Mouse (Mus musculus): ENCODE data around the gene Ccl26. TPM values are rescaled to one million over a fixed set of nuclear protein-coding genes. Genes with fewer than 3 reads are reported as not detected.

Gene Ccl26
- polyA plus RNA-seq, 1 experiment from 2014 or later: not detected

Other genes with a start within 250 kb of the Ccl26 start
- gene Fkbp6, start 213.5 kb downstream of the Ccl26 start, polyA plus RNA-seq (2016; fragmentation: Nextera tagmentation; extraction: Ambion mirVana): not detected in 2 replicates
- gene Trim50, start 210.3 kb downstream of the Ccl26 start, polyA plus RNA-seq (2016; fragmentation: Nextera tagmentation; extraction: Ambion mirVana): not detected in 2 replicates
- 47.9 and 48.0 TPM in 2 replicates for gene Nsun5, start 193.6 kb downstream of the Ccl26 start, polyA plus RNA-seq (2016; fragmentation: Nextera tagmentation; extraction: Ambion mirVana)
- 20.1 and 20.3 TPM in 2 replicates for gene Pom121, start 169.0 kb downstream of the Ccl26 start, polyA plus RNA-seq (2016; fragmentation: Nextera tagmentation; extraction: Ambion mirVana)
- gene Hip1, start 18.4 kb downstream of the Ccl26 start, polyA plus RNA-seq (2016; fragmentation: Nextera tagmentation; extraction: Ambion mirVana): 64.6 and 66.1 TPM in 2 replicates
- 0.75 and 0.86 TPM in 2 replicates for gene Ccl24, start 9.5 kb upstream of the Ccl26 start, polyA plus RNA-seq (2016; fragmentation: Nextera tagmentation; extraction: Ambion mirVana)
- gene Rhbdd2, start 69.0 kb upstream of the Ccl26 start, polyA plus RNA-seq (2016; fragmentation: Nextera tagmentation; extraction: Ambion mirVana): 52.6 and 59.7 TPM in 2 replicates
- 97.3 and 103 TPM in 2 replicates for gene Por, start 106.5 kb upstream of the Ccl26 start, polyA plus RNA-seq (2016; fragmentation: Nextera tagmentation; extraction: Ambion mirVana)
- gene Tmem120a, start 180.9 kb upstream of the Ccl26 start, polyA plus RNA-seq (2016; fragmentation: Nextera tagmentation; extraction: Ambion mirVana): 54.7 and 59.3 TPM in 2 replicates
- 0.30 and 0.31 TPM in 2 replicates for gene Styxl1, start 214.8 kb upstream of the Ccl26 start, polyA plus RNA-seq (2016; fragmentation: Nextera tagmentation; extraction: Ambion mirVana)
- 603 and 625 TPM in 2 replicates for gene Mdh2, start 214.9 kb upstream of the Ccl26 start, polyA plus RNA-seq (2016; fragmentation: Nextera tagmentation; extraction: Ambion mirVana)
- gene Srrm3, start 243.3 kb upstream of the Ccl26 start, polyA plus RNA-seq (2016; fragmentation: Nextera tagmentation; extraction: Ambion mirVana): 4.9 and 5.3 TPM in 2 replicates

Measured in embryonic facial prominence, embryonic 10.5 days (tissue).